Mouse (Mus musculus) heart, postnatal 36 days (tissue): ENCODE measurements at regions not wholly inside any gene's neighbourhood (a gene's known extent, or its start where the extent isn't known, plus 50 kb on each side); places are given as distances from the start of the nearest gene placed in this dataset.

ENCODE experiments used
- DNase-seq, 2 experiments: peaks; one replicate each; pipeline ENCODE4 v3.0.0; 2021 to 2022
- intact Hi-C: fragments of 180-260 bp; cut with DNase I; formaldehyde crosslinking; loops from one replicate; pipeline ENCODE4 v1.15.1; 2025

- DNase-seq: no peak
- intact Hi-C loops: no loop called here
These were observed 95.0 kb upstream of the Arhgef9 start for GRCm38 (mm10) chrX:95291676-95292075.

- intact Hi-C loops: no loop called here
These were observed 85.4 kb upstream of the Arhgef9 start for GRCm38 (mm10) chrX:95282038-95282437.

GRCm38 (mm10) chrX:95253517-95253916 is 56.9 kb upstream of the Arhgef9 start:
- DNase-seq: peak; percentile 2 to 8
- intact Hi-C loops: no loop called here

More at GRCm38 (mm10) chrX:95282038-95282437, 85.4 kb upstream of the Arhgef9 start:
- no peak for DNase-seq
